Mouse (Mus musculus): ENCODE data around the gene Nanos2. TPM values are rescaled to one million over a fixed set of nuclear protein-coding genes. Genes with fewer than 3 reads are reported as not detected.

The Nanos2 gene
- polyA plus RNA-seq (2015; fragmentation: Nextera tagmentation; extraction: Ambion mirVana) = not detected in 2 replicates

- peaks cover 18% of the 10 kb centered on the region for H3K4me1 ChIP-seq
- H3K4me2 ChIP-seq = no peak within 1 kb of the TSS
- H3K27ac ChIP-seq = no peak within 1 kb of the TSS
- H3K9ac ChIP-seq = no peak within 1 kb of the TSS
- H3K36me3 ChIP-seq = no peaks in the 10 kb centered on the region
- 62% methylated on average over 2 of the region's 2 CpGs for WGBS
- no peaks in the 10 kb centered on the region for H3K9me3 ChIP-seq
- H3K4me3 ChIP-seq = no peak within 1 kb of the TSS
- H3K27me3 ChIP-seq = peaks cover 6% of the 10 kb centered on the region
- ATAC-seq (ENCODE audit: insufficient number of reproducible peaks, low FRiP score, low TSS enrichment, low read depth) = no peak
These were observed at the start of gene Nanos2 for GRCm38 (mm10) chr7:18987100-18987499. Gene Nanos2, plus strand, starts transcription at chr7:18987400.

- H3K36me3 ChIP-seq = no peaks in the 10 kb centered on the region
- 23% methylated on average over 1 of the region's 1 CpGs for WGBS
- peaks cover 14% of the 10 kb centered on the region; the same call in 1 of the 2 replicates for H3K27me3 ChIP-seq
- H3K4me3 ChIP-seq = no peak overlapping the region
- H3K27ac ChIP-seq = no peak overlapping the region
- H3K4me1 ChIP-seq = no peaks in the 10 kb centered on the region
- H3K9ac ChIP-seq = no peak overlapping the region
- no peak overlapping the region for H3K4me2 ChIP-seq
- no peak for ATAC-seq (ENCODE audit: insufficient number of reproducible peaks, low FRiP score, low TSS enrichment, low read depth)
- no peaks in the 10 kb centered on the region for H3K9me3 ChIP-seq
These were observed 44.8 kb upstream of the Nanos2 start for GRCm38 (mm10) chr7:18942376-18942775.

GRCm38 (mm10) chr7:18942815-18943214 is 44.4 kb upstream of the Nanos2 start:
- no peaks in the 10 kb centered on the region for H3K9me3 ChIP-seq
- no peak for ATAC-seq (ENCODE audit: insufficient number of reproducible peaks, low FRiP score, low TSS enrichment, low read depth)
- no peaks in the 10 kb centered on the region for H3K36me3 ChIP-seq
- H3K27ac ChIP-seq = no peak overlapping the region
- H3K27me3 ChIP-seq = peaks cover 14% of the 10 kb centered on the region; the same call in 1 of the 2 replicates
- H3K9ac ChIP-seq = no peak overlapping the region
- 52% methylated on average over 9 of the region's 9 CpGs for WGBS
- H3K4me3 ChIP-seq = no peak overlapping the region
- no peak overlapping the region for H3K4me2 ChIP-seq
- H3K4me1 ChIP-seq = no peaks in the 10 kb centered on the region

GRCm38 (mm10) chr7:18948151-18948550 is 39.0 kb upstream of the Nanos2 start:
- Histone ChIP-seq H3K4me2 (no peak overlapping the region), H3K4me3 (no peak overlapping the region), H3K36me3 (no peaks in the 10 kb centered on the region), H3K4me1 (0 out of 2 replicates have a peak, but pooled peaks cover 2% of the 10 kb centered on the region), H3K9ac (no peak overlapping the region), H3K27me3 (peaks cover 23% of the 10 kb centered on the region), H3K9me3 (no peaks in the 10 kb centered on the region), H3K27ac (no peak overlapping the region)
- no peak for ATAC-seq (ENCODE audit: insufficient number of reproducible peaks, low FRiP score, low TSS enrichment, low read depth)
- 60% methylated on average over 6 of the region's 6 CpGs for WGBS

- no peak overlapping the region for H3K4me2 ChIP-seq
- no peak overlapping the region for H3K27ac ChIP-seq
- H3K4me1 ChIP-seq = 0 out of 2 replicates have a peak, but pooled peaks cover 2% of the 10 kb centered on the region
- no peaks in the 10 kb centered on the region for H3K9me3 ChIP-seq
- ATAC-seq (ENCODE audit: insufficient number of reproducible peaks, low FRiP score, low TSS enrichment, low read depth) = no peak
- 39% methylated on average over 12 of the region's 12 CpGs for WGBS
- H3K9ac ChIP-seq = no peak overlapping the region
- H3K27me3 ChIP-seq = peaks cover 23% of the 10 kb centered on the region
- H3K4me3 ChIP-seq = no peak overlapping the region
- H3K36me3 ChIP-seq = no peaks in the 10 kb centered on the region
These were observed 37.2 kb upstream of the Nanos2 start for GRCm38 (mm10) chr7:18949781-18950522.

- Histone ChIP-seq H3K4me1 (0 out of 2 replicates have a peak, but pooled peaks cover 2% of the 10 kb centered on the region), H3K4me2 (no peak overlapping the region), H3K27me3 (peaks cover 23% of the 10 kb centered on the region), H3K9me3 (no peaks in the 10 kb centered on the region), H3K36me3 (no peaks in the 10 kb centered on the region), H3K9ac (no peak overlapping the region), H3K27ac (no peak overlapping the region), H3K4me3 (no peak overlapping the region)
- 22% methylated on average over 18 of the region's 18 CpGs for WGBS
- no peak for ATAC-seq (ENCODE audit: insufficient number of reproducible peaks, low FRiP score, low TSS enrichment, low read depth)
These were observed 36.5 kb upstream of the Nanos2 start for GRCm38 (mm10) chr7:18950523-18951315.

- Histone ChIP-seq H3K27me3 (peaks cover 30% of the 10 kb centered on the region), H3K9ac (no peak overlapping the region), H3K36me3 (no peaks in the 10 kb centered on the region), H3K9me3 (no peaks in the 10 kb centered on the region), H3K27ac (no peak overlapping the region), H3K4me2 (no peak overlapping the region), H3K4me1 (0 out of 2 replicates have a peak, but pooled peaks cover 2% of the 10 kb centered on the region), H3K4me3 (no peak overlapping the region)
- 17% methylated on average over 15 of the region's 15 CpGs for WGBS
- ATAC-seq (ENCODE audit: insufficient number of reproducible peaks, low FRiP score, low TSS enrichment, low read depth) = no peak
These were observed 35.8 kb upstream of the Nanos2 start for GRCm38 (mm10) chr7:18951397-18951796.

- H3K4me3 ChIP-seq = peak overlapping the region; percentile 56
- peak overlapping the region; percentile 35 for H3K9ac ChIP-seq
- H3K9me3 ChIP-seq = no peaks in the 10 kb centered on the region
- WGBS = 1% methylated on average over 79 of the region's 107 CpGs
- H3K27me3 ChIP-seq = peaks cover 75% of the 10 kb centered on the region
- ATAC-seq (ENCODE audit: insufficient number of reproducible peaks, low FRiP score, low TSS enrichment, low read depth) = 0 out of 2 replicates have a peak, but pooled peaks have one; percentile 63
- peaks cover 15% of the 10 kb centered on the region for H3K4me1 ChIP-seq
- H3K4me2 ChIP-seq = peak overlapping the region; percentile 92
- H3K27ac ChIP-seq = no peak overlapping the region
- H3K36me3 ChIP-seq = no peaks in the 10 kb centered on the region
These were observed 29.4 kb upstream of the Nanos2 start for GRCm38 (mm10) chr7:18957569-18958383.

- Histone ChIP-seq H3K4me1 (peaks cover 17% of the 10 kb centered on the region), H3K27ac (no peak overlapping the region), H3K9me3 (no peaks in the 10 kb centered on the region), H3K4me3 (peak overlapping the region; percentile 56), H3K36me3 (no peaks in the 10 kb centered on the region), H3K4me2 (peak overlapping the region; percentile 92), H3K27me3 (peaks cover 81% of the 10 kb centered on the region), H3K9ac (peak overlapping the region; percentile 35)
- ATAC-seq (ENCODE audit: insufficient number of reproducible peaks, low FRiP score, low TSS enrichment, low read depth) = no peak
- under 1% methylated on average over 21 of the region's 21 CpGs for WGBS
These were observed 28.8 kb upstream of the Nanos2 start for GRCm38 (mm10) chr7:18958384-18958766.

- Histone ChIP-seq H3K36me3 (no peaks in the 10 kb centered on the region), H3K9me3 (no peaks in the 10 kb centered on the region), H3K4me3 (no peak overlapping the region), H3K9ac (no peak overlapping the region), H3K27ac (no peak overlapping the region), H3K4me1 (peaks cover 19% of the 10 kb centered on the region), H3K4me2 (no peak overlapping the region), H3K27me3 (peaks cover 90% of the 10 kb centered on the region)
- 44% methylated on average over 8 of the region's 8 CpGs for WGBS
- ATAC-seq (ENCODE audit: insufficient number of reproducible peaks, low FRiP score, low TSS enrichment, low read depth) = no peak
These were observed 27.8 kb upstream of the Nanos2 start for GRCm38 (mm10) chr7:18959446-18959845.

GRCm38 (mm10) chr7:18962171-18962792 is 24.9 kb upstream of the Nanos2 start:
- Histone ChIP-seq H3K4me1 (peaks cover 17% of the 10 kb centered on the region), H3K9me3 (no peaks in the 10 kb centered on the region), H3K36me3 (no peaks in the 10 kb centered on the region), H3K9ac (no peak overlapping the region), H3K4me3 (no peak overlapping the region), H3K27ac (no peak overlapping the region), H3K27me3 (peaks cover 96% of the 10 kb centered on the region), H3K4me2 (no peak overlapping the region)
- WGBS = 2% methylated on average over 17 of the region's 17 CpGs
- no peak for ATAC-seq (ENCODE audit: insufficient number of reproducible peaks, low FRiP score, low TSS enrichment, low read depth)
